Mouse (Mus musculus) heart, postnatal 0 days (tissue): ENCODE results near the gene Dlg3.

Experiments used
- CTCF ChIP-seq: IDR thresholded peaks from 2 replicates; pipeline ENCODE4 v1.5.1; 2016; ENCODE audit warnings: antibody characterized with exemption, control low read depth, low read depth
- EP300 ChIP-seq: IDR thresholded peaks from 2 replicates; pipeline ENCODE4 v1.6.1; 2016; ENCODE audit warnings: antibody characterized with exemption, low read depth

- TF ChIP-seq CTCF (peak; percentile 65), EP300 (no peak)
Observed at GRCm38 (mm10) chrX:100741940-100742339, 25.6 kb upstream of the Dlg3 start.
